Mouse (Mus musculus) lung, postnatal 36 days (tissue): ENCODE measurements around the gene Sv2b.

ENCODE experiments used
- DNase-seq: peaks from one replicate; pipeline ENCODE4 v3.0.0; 2022; ENCODE audit warnings: mixed read lengths

Gene Sv2b

DNA sequence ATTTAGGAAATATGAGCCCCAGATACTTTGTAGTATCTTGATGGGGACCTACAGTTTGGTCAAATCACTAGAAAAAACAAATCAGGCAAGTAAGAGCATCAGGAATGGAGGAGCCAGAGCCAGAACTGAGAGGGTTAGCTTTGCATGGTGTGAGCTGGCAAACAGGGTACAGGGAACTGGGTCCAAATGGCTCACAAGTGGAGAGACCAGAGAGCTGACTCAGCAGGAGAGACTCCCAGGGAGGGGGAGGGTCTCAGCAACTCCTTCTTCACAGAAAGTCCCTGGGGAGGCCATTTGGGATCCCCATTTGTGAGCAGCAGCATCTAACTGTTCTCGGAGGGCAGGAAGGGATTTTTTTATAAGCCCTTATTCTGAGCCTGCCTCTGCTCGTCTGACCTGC is 18.5 kb downstream of the Sv2b start:
- no peak for DNase-seq

DNA sequence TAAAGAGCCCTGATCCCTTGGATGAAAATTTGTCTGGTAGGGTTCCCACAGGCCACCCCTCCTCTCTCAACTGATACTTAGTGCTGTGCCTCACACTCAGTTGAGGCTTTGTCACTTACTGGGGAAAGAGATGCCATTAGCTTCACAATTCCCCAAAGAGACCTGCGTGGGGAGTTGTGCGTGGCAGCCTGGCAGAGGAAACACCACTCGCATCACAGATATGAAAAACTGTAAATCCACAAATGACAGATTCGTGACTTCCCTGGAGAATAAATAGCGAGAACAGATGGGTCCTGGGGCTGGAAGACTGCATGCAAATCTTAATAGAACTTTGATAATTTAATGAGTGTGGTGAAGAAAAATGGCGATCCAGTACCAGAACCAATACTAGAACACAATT is 21.8 kb downstream of the Sv2b start:
- no peak for DNase-seq

DNA sequence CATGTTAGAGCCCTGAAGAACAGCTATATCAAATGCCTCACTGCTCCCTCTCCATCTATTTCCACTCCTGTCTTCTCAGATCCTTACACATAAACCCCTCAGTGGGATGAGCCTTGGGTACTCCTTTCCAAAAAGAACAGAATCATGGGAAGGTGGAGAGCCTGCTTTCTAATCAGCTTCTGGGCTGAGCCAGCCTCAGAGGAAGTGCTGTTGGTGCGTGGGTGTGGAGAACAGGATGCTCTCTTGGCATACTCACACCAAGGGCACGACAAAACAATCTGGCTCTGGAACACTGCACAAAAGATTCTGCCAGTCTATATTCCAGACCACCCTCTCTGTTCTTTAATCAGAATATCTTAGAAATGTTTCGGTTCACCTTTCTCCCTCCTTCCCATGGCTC is 26.1 kb downstream of the Sv2b start:
- DNase-seq: no peak

DNA sequence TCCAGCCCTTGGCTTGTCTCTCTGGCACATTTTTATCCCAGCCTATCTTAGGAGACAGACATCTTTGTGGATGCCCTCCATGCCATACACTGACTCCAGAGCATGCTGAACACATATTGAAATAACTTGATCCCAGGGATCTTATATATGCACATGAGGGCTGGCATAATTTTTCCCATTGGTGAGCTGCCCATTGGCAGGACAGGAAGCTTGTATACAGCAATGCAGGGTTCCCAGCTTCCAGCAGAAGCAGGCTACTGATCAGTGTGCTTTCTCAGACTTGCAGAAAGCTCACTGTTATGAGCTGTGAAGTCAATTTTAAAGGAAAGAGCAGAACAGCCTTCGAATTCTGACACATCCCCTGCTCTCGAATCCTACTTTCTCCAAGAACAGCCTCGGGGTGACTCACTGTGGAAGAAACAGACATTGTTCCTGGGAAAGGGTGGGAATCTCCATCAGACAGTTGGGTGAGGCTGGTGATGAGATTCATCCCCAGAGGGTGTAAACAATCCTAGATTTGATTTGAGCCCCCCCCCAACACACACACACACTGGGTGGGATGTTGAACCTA is 26.9 kb downstream of the Sv2b start:
- no peak for DNase-seq

DNA sequence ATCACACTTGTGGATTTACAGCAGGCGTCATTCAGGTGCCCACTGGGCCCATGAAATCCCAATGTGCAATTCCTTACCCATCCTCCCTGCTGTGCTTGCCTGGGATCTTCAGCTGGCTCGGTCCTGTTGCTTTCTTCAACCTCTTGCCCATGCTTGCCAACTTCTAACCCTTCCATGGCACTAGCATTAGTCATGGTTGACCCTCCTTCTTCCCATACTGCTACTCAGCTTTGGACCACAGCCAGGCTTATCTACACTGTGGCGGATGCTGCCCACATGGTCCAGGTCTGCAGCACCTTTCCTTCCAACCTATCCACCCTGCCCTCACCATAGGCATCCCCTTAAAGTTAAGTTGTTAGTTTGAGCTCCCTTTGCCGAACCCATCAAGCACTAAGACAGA is 28.0 kb downstream of the Sv2b start:
- no peak for DNase-seq

DNA sequence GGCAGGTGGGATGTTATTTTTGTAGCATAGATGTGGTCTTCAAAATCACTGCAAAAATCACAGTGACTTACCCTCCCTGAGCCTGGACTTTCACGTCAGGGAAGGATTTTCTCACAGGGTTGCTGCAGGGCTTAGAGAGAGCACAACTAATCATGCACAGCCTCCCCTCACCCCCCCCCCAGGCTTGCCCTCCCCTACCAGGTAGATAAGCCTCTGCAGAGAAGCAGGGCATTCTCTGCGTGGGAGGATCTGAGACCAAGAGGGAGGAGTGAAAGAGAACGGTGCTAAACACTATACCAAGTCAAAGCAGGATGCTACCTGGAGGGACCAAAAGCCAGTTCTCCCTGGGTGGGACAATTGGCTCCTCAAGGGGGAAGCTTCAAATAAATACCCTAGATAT is 31.2 kb downstream of the Sv2b start:
- DNase-seq: no peak

DNA sequence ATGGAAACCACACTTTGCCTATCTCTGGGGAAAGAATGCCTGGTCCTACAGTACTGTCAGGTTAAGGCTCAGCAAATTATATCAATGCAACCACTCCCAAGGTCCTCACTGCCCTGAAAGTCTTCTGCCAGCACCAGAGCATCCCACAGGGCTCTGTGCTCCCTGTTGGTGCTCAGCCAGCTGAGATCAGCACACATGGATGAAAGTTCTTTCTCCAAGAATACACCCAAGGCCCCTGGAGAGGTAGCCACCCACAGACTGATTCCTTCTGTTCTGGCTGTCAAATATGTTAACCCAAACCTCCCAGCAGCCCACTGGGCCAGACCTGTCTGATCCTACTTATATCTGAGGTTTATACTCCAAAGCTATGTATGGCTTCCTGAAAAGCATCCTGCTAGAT is 32.3 kb downstream of the Sv2b start:
- DNase-seq: no peak

DNA sequence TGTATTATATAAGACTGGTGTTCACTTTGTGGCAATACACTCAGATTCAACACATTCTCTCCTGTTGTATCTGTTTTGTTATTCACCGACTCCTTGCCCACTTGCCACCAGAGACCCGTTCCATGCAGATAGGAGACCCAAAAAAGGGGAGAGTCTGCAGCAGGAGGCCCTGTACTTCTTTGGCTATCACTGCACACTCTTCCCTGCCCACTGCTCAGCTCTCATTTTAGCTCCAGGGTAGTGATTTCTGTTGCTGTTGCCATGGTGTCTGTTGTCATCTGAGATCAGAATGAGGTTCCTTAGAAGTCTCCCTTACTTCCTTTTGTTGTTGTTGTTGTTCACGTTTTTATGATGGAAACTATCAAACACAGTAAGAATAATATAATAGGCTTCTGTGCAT is 34.5 kb downstream of the Sv2b start:
- DNase-seq: no peak

DNA sequence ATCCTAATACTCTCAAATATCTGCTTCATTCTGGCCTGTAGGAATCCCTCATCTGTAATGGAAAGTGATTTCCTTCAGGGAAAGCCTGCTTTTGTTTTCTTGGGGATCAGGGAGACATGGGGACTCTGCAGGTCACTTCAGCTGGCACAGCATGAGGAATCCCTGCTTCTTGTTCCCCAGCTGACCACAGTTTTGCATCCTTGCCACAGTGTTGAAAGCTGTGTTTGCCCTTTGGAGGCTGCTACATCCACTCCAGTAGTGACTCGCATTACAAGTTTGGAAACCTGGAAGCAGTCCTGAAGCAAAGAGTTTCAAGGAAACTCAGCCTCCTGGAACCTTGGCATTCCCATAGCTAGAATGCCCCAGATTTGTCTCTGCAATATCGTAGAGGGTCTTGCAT is 35.4 kb downstream of the Sv2b start:
- no peak for DNase-seq

DNA sequence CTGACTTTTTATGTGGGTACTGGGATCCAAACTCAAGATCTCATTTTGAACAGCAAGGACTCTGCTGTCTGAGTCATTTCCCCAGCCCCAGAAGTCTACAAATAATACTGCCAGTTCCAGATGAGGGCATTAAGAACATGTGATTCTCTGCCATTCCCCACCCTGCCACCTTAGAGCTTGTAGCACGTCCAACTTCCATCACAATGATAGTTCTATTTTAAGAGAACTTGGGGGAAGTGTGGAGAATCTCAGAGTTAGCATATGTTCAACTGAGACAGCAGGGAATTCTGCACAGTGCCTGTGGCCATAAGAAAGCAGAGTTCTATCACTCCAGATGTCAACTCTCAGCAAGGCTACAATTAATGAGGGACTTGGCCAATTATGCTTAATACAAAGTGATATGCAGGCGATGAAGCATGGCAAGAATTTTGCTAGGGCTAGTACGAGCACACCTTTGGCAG is 37.1 kb downstream of the Sv2b start:
- DNase-seq: no peak

DNA sequence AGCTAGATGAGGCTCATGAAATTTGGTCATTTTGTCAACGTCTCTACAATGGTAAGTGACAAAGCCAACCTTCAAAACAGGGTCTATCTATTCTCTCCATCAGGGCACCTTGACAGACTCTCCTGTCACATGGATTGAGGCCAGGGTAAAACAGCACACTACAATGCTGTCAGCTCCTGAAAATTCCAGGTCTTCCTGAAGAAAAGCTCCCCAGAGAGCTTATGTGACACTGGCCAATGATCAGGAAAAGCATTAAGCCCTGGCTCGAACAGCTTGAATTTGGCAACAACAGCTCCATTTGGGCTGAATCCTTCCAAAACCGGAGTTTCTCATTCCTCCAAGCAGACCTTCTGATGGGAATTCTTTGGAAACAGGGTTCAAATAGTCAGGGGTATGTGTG is 37.8 kb downstream of the Sv2b start:
- DNase-seq: no peak

DNA sequence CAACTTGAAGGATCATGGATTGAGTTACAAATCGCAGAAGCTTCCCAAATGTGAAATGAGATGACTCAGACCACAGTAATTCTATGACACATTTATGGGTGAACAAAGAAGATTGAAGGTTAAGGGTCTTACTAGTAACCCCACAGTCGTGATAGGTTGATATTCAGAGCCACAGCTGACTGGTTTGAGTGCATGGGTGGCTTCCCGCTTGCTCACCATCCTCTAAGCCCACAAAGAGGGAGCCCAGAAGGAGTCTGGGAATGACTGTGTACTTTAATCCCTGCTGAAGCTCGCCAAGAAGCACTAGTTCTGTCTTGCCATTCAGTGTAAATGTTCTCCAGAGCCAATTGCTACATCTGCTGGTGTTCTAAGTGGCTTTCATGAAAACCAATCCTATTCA is 41.8 kb downstream of the Sv2b start:
- no peak for DNase-seq

DNA sequence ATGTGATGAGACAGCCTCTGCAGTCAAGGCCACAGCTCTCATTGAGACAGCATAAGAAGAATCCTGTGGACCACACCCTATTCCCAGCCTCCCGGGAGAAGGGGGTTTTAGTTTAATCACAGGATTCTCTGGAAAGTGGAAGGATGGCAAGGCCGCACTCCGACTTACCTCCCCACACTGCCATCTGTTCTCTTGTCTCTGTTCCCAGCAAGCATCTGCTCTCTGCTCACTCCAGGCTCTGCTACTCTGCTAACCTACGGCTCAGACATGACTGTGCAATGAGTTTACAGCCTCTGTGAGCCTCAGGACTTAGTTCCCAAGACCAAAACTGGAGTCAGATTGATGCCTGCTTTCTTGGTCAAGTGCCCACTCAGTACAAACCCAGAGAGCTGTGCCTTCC is 43.8 kb downstream of the Sv2b start:
- no peak for DNase-seq

DNA sequence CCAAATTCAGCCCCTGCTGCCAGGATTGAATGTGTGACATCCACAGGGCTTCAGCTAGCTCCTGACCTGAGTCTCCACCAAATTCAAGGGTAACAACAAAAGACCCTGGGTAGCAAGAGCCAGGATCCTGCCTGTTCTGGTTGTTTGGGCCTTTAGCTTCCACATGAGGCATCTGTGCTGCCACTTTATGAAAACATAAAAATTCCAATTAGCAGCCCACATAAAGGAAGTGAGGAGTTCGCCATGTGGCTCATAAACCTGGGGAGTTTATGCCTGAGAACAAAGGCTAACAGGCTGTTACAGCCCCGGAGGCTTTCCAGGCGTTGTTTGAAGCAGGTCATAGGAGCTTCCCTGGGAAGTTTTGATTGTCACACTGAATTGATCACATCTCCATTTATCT is 49.1 kb downstream of the Sv2b start:
- no peak for DNase-seq

DNA sequence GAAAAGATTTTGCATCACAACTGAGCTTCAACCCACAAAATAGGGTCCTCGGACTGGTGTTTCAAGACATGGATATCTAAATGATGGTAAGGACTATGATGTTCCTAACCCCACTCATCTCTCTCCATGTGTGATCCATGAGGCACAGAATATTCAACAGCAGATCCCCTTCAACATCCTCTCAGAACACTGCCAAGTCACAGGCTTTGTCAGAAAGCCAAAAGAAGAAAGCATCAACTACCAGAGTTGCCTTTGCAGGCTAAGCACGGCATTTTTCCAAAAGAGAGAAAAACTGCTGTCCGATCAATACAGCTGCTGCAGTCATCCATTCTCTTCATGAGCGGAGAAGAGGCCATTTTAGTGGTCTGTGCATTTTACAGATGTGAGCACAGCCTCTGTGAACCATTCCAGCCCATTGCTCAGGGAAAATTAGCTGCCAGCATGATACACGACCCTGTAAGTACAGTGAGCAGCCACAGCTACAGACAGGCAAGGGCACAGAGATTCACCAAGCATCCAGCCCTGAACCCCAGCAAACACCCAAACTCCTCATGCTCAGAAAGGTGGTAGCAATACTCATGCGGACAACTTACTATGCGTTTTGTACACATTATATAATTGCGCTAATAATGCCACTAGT is 55.3 kb downstream of the Sv2b start:
- no peak for DNase-seq

DNA sequence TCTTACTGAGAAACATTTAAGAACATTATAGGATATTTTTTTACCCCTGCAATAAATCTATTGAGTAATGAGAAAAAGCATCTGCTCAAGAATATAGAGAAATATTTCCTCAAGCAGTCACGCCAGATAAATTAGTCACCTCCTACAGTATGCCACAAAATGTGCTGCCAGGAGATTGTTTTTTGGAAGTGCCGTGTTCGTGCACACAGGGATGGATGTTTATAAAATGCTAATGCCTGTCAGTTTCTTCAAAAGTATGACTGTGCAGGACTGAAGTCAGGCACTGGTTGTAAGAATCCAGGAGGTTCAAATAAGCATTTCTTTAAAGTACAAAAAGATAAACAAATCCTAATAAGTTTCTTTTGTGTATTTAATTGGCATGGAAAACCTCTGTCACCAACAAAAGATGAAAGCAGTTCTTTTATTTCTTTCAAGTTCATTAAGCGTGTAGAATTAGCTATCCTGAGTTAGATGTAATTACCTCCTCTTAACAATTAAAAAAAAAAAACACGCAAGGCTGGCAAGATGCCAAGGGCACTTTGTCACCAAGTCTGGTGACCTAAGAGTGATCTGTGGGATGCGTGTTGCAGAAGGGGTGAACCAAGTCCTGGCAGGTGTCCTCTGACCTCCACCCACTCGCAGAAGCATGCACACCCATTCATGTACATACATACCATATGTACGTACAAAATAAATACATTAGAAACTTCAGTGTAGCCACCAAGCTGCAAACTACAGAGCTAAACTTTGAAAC is 68.1 kb downstream of the Sv2b start:
- DNase-seq: no peak

DNA sequence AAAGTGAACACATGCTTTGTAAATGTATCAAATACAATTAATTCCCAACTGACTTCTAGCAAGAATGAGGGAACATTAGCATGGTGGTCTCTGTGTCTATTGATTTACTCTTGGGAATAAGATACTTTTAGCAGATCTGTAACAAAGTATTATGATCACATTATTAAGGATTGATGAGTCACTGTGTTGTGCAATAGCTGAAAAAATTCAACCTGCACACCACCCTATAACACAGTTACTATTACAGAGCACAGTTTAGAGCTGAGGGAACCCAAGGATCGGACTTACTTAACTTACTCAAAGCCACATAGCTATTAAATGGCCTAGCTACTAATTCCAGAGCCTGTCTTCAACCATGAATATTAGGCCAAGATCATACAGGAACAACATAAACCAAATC is 72.7 kb downstream of the Sv2b start:
- no peak for DNase-seq

DNA sequence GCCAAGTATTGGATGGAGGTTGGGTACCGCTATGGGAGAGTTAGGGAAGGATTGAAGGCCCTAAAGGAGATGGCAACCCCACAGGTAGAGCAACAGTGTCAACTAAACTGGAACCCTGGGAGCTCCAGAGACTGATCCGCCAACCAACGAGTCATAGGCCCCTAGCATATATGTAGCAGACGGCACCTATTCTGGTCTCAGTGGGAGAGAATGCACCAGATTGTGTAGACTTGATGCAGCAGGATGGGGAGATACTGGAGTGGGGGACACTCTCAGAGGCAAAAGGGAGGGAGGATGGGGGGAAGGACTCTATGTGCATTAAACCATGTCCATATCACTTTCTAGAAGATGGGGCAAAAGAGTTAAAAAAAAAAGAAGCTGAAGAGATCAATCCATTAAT is 84.9 kb downstream of the Sv2b start:
- no peak for DNase-seq

DNA sequence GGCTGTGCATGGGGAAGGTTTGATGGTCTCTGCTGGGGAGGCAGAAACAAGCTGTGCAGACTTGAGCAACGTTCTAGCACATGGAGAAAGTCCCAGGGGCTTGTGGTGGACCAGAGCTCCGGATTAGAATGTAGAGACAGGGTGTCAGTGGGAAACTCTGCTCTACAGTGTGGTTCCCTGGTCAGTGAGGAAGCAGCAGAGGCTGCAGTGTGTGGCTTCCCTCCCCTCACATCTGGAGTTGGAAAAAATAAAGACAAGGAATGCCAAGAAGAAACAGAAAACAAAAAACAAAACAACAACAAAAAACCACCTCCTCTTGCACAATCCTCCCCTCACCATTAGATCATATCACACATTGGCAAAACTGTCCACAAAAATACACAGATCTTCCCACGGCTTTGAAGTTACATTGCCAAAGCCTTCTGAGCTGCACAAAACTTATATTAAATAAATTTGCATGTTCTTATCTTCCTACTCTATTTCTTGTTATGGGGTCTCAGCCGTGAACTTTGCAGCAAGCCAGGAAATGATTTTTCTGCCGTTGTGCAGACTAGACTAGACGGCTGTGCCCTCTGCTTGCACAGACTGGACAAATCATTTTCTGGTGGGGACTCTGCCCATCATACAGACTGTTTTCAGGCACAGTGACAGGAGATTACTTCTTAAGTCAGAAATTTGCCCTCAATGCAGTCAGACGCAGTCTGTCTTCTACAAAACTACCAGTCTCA is 86.2 kb downstream of the Sv2b start:
- no peak for DNase-seq

DNA sequence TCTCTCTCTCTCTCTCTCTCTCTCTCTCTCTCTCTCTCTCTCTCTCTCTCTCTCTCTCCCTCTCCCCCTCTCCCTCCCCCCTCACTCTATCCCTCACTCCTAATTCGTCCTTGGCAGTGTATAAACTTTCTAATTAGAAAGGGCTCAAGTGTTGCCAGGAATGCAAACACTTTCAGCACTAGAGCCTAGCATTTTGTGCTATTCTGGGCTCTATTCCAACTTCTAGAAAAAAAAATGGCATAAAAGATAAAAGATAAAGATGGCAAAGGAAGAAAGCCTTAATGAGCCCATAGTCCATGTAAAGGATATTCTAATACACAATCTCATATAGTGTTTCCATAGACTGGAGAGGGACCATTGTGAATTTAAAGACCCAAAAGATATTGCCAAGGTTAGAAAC is 88.3 kb downstream of the Sv2b start:
- DNase-seq: no peak

DNA sequence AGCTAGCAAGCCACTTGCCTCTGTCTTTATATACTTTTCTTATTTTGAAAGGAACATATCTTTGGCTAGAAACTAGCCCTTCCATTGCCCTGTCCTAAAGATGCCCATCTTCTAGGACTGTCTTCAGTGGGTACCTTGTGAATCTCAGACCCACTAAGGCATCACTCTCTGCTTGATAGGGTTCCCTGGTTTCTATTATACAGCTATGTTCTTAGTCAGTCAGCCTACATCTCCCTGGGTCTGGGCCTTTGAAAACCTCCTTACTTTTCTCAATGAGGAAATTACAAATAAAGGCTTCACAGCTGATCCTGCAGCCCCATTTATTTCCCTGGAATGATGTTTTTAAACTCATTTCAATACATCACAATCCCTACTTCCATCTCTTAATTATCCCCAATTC is 88.8 kb downstream of the Sv2b start:
- DNase-seq: no peak

DNA sequence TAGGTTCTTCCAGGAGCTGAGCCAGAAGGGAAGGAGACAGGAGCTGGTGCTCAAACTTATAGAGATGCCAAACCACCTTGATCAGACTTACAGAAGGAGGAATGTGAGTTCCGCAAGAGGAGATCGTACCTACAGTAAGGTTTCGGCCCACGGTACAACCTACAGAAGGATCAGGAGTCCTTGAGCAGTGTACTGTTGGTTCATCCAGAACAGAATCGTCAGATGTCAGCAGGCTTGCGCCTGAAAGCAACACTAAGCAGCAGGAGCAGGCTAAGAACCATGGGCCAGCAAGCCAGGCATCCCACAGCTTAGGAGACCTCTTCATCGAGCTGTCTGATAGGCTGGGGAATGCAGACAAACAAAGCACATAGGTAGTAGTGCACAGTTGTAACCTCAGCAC is 92.9 kb downstream of the Sv2b start:
- no peak for DNase-seq

DNA sequence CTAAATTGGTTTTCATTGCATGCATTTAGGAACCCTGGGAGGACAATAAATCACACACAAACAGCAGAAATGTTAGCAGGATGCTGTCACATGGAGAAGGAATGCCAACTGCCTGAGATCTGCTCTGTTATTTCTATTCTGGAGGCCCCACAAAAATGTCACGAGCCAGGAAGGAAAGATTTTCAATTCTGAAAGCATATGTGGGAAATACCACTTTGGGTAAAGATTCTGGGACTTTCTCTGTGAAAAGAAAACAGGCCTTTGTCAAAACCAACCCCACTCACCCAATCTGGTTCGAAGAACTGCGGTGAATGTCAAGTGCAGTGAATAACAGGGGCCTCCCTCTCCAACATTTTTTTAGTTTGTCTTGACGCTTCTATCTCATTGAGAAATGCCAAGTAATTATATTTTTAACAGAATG is 99.8 kb downstream of the Sv2b start:
- DNase-seq: no peak
